Mouse (Mus musculus): Measurements from ENCODE around the gene Acp5.

The Acp5 gene

GRCm38 (mm10) chr9:22098993-22099696 is 36.4 kb downstream of the Acp5 start, which contains the start of gene Cnn1:
Gene Cnn1, plus strand, starts transcription at chr9:22099216.
- DNase-seq (ENCODE audit: low read depth, low spot score), result no peak

- peak; percentile 65 for DNase-seq (ENCODE audit: low read depth, low spot score)
Observed at GRCm38 (mm10) chr9:22095854-22096307, 39.6 kb downstream of the Acp5 start.

- no peak for DNase-seq (ENCODE audit: low read depth, low spot score)
Observed at GRCm38 (mm10) chr9:22092746-22093145, 42.8 kb downstream of the Acp5 start.

- DNase-seq (ENCODE audit: low read depth, low spot score), result no peak
Observed at GRCm38 (mm10) chr9:22089986-22090385, 45.5 kb downstream of the Acp5 start.

GRCm38 (mm10) chr9:22089281-22089680 is 46.2 kb downstream of the Acp5 start:
- DNase-seq (ENCODE audit: low read depth, low spot score), result no peak

GRCm38 (mm10) chr9:22087034-22087618 is 48.4 kb downstream of the Acp5 start:
- no peak for DNase-seq (ENCODE audit: low read depth, low spot score)

- DNase-seq (ENCODE audit: low read depth, low spot score), result no peak
Observed at GRCm38 (mm10) chr9:22086012-22086411, 49.5 kb downstream of the Acp5 start.

- DNase-seq (ENCODE audit: low read depth, low spot score), result peak; percentile 97
Observed at GRCm38 (mm10) chr9:22085022-22085834, 50.3 kb downstream of the Acp5 start, which contains the start of gene Ecsit. Gene Ecsit, minus strand, starts transcription at chr9:22085438.

- DNase-seq (ENCODE audit: low read depth, low spot score), result no peak
Observed at GRCm38 (mm10) chr9:22084667-22085021, 50.9 kb downstream of the Acp5 start.

All from forelimb bud, embryonic 11.5 days (tissue).